Mouse (Mus musculus): ENCODE results near the gene Sirt7.
A peak's percentile ranks its signal among the peaks of the same experiment; 100 is the strongest.
"Not testable (repeated sequence)": the region's sequence is repeated elsewhere in the genome, so short reads cannot be mapped to it uniquely, and the experiment has no call there.

Gene Sirt7

DNA sequence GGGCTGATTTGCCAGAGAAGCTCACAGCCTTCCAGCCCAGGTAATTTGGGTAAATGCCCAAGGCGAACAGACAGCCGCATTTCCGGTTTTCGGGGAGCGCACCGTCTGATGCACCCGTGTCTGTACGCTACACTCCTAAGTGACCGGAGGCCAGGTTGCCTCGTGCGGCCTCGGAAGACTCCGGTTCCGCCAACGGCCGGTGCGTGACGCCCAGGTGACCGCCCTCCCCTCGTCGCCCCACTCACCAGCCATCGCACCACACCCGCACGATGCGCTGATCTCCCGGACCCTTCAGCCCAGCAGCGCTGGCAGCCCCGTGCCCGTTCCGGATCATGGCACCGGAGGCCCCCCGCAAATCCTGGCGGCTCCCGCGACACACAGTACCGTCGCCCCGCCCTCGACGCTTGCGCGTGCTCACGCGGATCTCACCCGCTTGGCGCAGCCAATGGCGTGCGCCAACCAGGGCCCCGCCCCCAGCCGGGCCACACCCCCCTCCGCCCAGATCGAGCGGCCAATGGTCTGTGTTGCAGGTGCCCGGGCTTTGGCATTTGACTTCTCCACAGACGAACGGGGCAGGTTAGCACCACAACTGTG lies 7.4 kb downstream of the Sirt7 start, which contains the start of gene Pcyt2:
Gene Pcyt2 (minus strand): TSS at position 418 of the 594 bp plus-strand sequence.
- DNase-seq (ENCODE audit: low spot score in 2 of 2) = peak; percentile 85 to 86

GRCm38 (mm10) chr11:120616617-120617294 lies 8.3 kb downstream of the Sirt7 start:
- DNase-seq (ENCODE audit: low spot score in 2 of 2) = no peak

GRCm38 (mm10) chr11:120615606-120616203 lies 9.3 kb downstream of the Sirt7 start:
- no peak for DNase-seq (ENCODE audit: low spot score in 2 of 2)

DNA sequence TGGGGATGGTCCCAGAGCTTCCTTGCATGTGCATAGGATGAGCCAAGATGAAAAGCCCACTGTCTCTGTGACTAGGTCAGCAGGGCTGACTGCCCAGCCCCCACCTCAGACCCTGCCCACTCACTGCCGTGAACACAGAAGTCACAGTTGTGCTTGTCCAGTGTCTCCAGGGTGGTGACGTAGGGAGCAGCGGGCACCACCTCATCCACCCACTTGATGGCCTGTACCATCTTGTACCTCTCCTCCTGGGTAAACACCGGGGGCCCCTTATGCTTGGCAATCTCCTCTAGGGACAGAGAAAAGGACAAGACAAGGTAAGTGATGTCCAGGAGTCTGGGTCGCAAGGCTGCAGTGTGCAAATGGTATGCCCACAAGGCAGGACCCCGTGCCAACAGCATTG lies 9.9 kb downstream of the Sirt7 start:
- no peak for DNase-seq (ENCODE audit: low spot score in 2 of 2)

DNA sequence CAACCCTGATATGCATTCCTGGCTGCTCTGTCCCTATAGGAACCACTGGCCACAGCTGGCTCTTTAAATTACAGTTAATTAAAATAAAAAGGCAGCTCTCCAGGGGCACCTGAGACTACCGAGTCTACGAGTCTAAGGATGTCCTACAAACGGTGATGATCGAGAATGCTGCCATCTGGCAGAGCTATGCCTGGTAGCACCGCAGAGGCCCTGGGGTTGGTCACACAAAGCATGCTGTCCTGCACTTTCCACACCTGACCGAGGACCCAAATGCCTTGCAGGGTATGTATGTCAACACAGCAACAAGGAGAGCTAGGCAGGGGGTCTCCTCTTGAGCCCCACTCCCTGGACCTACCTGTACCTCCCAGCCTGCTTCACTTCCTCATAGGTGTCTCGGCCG lies 11.1 kb downstream of the Sirt7 start:
- DNase-seq (ENCODE audit: low spot score in 2 of 2) = no peak

- no peak for DNase-seq (ENCODE audit: low spot score in 2 of 2)
Measured at GRCm38 (mm10) chr11:120613481-120613972, 11.5 kb downstream of the Sirt7 start.

DNA sequence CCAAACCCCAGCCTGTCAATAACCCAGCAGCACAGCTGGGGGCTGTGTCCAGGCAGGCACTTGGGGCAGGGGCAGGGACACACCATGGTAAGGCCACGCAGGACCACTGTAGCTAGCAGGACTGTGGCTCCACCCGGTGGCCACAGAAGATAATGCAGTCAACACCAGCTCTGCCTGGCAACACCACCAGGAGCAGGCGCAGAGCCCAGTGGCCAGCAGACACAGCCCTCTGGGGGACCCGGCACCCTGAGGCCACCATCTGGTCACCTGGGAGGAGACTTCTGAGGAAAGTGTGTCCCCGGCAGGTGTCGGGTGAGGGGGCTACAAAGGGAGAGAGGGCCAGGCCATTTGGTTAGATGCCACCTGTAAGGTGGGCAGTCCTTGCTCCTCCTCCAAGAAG lies 12.3 kb downstream of the Sirt7 start:
- peak; percentile 57 to 65 for DNase-seq (ENCODE audit: low spot score in 2 of 2)

- DNase-seq (ENCODE audit: low spot score in 2 of 2) = no peak
Measured at GRCm38 (mm10) chr11:120610477-120611046, 14.5 kb downstream of the Sirt7 start.

DNA sequence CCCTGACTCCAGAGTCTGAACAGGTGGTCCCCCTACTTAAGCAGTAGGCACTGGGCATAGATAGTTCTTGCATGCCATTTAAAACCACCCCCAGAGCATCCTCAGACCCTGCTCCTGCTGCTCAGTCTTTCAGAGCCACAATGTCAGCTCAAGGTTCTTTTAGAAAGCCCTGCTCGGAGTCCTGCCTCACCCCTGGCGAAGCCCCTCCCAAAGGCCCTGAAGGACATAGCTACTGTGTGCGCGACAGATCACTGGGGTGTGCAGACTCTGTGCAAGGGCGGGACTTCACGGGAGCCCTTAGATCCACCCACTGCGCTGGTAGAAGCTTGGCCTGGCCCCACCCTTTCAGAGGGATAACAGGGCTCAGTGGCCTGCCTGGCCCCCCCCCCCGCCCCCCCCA lies 15.8 kb downstream of the Sirt7 start:
- no peak for DNase-seq (ENCODE audit: low spot score in 2 of 2)

DNA sequence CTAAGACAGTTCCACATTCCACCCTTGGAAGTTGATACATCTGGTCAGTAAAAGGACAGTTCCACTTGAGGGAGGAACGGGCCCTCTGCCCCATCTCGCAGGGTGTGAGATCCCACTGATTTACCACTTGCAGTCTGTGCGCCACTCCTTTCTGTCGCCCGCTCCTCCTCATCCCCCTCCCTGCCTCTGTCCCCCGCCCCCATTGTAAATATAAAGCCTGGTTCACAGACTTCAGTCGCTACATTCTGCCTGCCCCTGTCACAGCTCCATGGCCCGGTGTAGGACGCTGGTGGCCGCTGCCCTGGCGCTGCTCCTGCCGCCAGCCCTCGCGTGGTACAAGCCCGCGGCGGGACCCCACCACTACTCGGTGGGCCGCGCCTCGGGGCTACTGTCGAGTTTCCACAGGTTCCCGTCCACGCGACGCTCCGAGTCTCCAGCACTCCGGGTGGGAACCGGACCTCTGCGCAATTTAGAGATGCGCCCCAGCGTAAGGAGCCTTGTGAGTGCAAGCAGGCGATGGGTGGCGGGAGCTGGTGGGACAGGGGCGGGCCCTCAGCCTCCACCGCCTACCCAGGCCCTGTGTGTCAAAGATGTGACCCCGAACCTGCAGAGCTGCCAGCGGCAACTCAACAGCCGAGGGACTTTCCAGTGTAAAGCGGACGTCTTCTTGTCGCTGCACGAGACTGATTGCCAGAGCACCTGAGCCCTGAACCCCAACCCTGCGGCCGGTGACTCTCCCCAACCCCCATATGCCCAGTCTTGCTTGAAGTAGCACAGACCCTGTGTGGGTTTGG lies 16.6 kb downstream of the Sirt7 start, which contains the start of gene Npb:
Gene Npb (plus strand): TSS at position 237 of the 794 bp plus-strand sequence.
- DNase-seq (ENCODE audit: low spot score in 2 of 2) = no peak

DNA sequence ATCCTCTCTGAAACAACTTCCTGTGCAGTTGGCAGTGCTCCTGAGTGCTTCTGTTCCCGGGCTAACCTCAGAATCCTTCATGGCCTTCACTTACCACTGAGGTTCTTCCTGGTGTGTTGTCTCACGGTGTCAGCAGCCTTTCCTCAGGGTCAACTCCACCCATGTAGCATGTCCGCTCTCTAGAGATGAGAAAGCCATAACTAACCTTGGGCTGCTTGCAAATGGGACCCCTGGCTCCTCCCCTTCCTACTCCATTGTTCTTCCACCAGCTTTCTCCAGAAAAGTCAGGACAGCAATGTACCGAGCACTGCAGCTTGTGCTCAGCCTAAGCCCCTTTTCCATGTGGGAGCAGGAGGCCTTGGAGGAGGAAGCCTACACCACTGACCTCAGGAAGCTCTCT lies 18.3 kb downstream of the Sirt7 start:
- no peak for DNase-seq (ENCODE audit: low spot score in 2 of 2)

- DNase-seq (ENCODE audit: low spot score in 2 of 2) = no peak
Measured at GRCm38 (mm10) chr11:120605667-120606066, 19.4 kb downstream of the Sirt7 start.

- DNase-seq (ENCODE audit: low spot score in 2 of 2) = no peak
Measured at GRCm38 (mm10) chr11:120603545-120603944, 21.5 kb downstream of the Sirt7 start.

GRCm38 (mm10) chr11:120600716-120601115 lies 24.3 kb downstream of the Sirt7 start:
- DNase-seq (ENCODE audit: low spot score in 2 of 2) = no peak

DNA sequence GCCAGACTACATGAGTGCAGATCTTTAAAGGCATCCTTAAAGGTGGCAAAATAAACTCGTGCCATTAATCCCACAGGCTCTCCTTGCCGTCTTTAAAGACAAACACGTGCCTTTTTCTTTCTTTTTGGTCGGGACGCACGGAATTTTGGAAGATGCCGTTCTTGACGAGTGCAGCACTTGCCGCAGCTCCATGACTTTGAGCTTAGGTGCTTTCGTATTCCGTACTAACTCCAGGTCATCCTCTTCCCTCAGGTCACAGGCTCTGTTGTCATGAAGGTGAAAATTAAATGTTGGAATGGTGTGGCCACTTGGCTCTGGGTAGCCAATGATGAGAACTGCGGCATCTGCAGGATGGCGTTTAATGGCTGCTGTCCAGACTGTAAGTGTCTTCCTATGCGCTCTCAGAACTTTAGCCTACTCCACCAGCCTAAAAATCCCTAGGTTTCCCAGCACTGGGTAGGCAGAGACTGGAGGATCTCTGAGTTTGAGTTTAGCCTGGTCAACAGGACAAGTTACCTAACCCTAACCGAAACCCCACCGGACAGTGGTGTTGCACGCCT lies 26.0 kb downstream of the Sirt7 start:
- no peak for DNase-seq (ENCODE audit: low spot score in 2 of 2)

GRCm38 (mm10) chr11:120598283-120598989 lies 26.6 kb downstream of the Sirt7 start, which contains the start of the genes Alyref and Anapc11:
Alyref (minus strand) TSS chr11:120598365.
Anapc11 (plus strand) TSS chr11:120598421.
- peak; percentile 91 to 92 for DNase-seq (ENCODE audit: low spot score in 2 of 2)

DNA sequence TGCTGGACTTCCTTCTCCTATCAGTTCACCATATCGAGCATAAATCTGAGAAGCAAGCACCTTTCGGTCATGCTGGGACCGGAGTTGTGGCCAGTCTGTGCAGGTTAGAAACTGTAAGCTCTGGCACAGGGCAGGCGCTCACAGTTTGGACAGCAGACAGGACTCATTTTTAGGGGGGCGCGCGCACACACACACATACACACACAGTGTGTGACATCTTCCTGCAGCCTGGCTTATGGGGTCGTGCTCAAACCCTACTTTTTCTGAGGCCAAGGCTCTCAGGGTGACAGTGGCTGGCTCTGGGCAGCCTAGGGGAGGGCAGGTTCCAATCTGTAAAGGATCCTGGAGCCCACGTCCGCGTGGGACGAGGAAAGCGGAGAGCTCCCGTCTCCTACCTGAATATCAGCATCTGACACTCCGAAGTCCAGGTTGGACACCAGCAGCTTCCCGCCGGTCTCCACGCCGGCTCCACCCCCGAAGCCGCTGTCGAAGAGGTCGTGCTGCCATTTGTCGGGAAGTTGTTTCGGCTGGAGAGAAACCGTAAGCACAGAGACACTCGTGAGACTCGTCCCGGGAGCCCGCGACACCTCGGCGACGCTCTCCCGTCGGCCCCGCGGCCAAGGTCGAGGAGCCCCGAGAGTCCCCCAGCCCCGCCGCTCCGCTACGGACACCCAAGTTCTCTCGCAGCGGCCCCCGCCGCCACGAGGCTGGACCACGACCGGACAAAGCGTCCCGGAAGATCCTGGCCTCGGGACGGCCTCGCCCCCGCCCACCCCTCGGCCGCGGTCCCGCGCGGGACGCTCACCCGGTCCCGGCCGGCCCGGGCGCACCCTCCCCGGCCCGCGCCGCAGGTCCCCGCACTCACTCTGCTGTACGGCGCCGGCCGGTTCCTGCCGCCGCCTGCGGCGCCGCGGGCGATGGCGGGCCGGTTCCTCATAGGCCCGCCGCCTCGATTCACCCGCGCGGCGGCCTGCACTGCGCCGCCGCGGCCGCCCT lies 27.5 kb downstream of the Sirt7 start:
- no peak for DNase-seq (ENCODE audit: low spot score in 2 of 2)

DNA sequence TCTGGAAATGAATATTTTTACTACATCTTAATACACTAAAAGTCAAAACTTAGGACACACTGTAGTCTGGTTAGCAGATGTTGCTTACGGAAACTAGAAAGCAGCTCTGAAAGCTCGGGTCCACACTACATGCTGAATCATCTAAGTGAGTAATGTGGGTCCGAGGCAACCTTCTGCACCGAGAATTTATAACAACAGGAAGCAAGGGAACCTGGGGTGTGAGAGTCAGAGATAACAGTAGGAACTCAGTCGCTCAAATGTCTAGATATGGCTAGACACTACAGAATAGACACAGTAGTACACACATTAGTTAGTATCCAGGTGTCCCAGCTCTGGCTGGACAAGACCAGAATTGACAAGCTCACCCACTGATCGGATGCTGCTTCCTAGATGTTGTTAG lies 36.5 kb downstream of the Sirt7 start:
- no peak for DNase-seq (ENCODE audit: low spot score in 2 of 2)

GRCm38 (mm10) chr11:120583937-120584336 lies 41.1 kb downstream of the Sirt7 start:
- no peak for DNase-seq (ENCODE audit: low spot score in 2 of 2)

DNA sequence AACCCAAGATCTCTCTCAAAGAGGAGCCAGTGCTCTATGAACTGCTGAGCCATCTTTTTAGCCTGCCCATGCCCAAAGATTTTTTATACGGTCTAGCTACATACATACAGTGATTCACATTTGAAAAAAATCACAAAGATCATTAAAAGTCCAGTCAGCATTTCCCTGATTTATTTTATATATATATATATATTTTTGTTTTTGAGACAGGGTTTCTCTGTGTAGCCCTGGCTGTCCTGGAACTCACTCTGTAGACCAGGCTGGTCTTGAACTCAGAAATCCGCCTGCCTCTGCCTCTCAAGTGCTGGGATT lies 42.1 kb downstream of the Sirt7 start:
- DNase-seq (ENCODE audit: low spot score in 2 of 2) = not testable (repeated sequence)
